Mouse (Mus musculus): ENCODE data around the gene Slc25a17. TPM values are rescaled to one million over a fixed set of nuclear protein-coding genes. Genes with fewer than 3 reads are reported as not detected.

Gene Slc25a17
- polyA plus RNA-seq, 1 experiment: 113 TPM

Other genes with a start within 250 kb of the Slc25a17 start
- 2.7 and 3.6 TPM in 2 replicates for gene Mrtfa, start 170.1 kb downstream of the Slc25a17 start, polyA plus RNA-seq (2012; ENCODE audit: insufficient read depth, insufficient read length, missing spikeins)
- gene Mchr1, start 125.3 kb downstream of the Slc25a17 start, polyA plus RNA-seq (2012; ENCODE audit: insufficient read depth, insufficient read length, missing spikeins): not detected in 2 replicates
- 181 and 325 TPM in 2 replicates for gene St13, start 39.3 kb upstream of the Slc25a17 start, polyA plus RNA-seq (2012; ENCODE audit: insufficient read depth, insufficient read length, missing spikeins)
- 15.6 and 33.2 TPM in 2 replicates for gene Xpnpep3, start 39.3 kb upstream of the Slc25a17 start, polyA plus RNA-seq (2012; ENCODE audit: insufficient read depth, insufficient read length, missing spikeins)
- gene Dnajb7, start 47.5 kb upstream of the Slc25a17 start, polyA plus RNA-seq (2012; ENCODE audit: insufficient read depth, insufficient read length, missing spikeins): not detected in 2 replicates
- gene Rbx1, start 105.5 kb upstream of the Slc25a17 start, polyA plus RNA-seq (2012; ENCODE audit: insufficient read depth, insufficient read length, missing spikeins): 124 and 161 TPM in 2 replicates
- gene Ep300, start 224.5 kb upstream of the Slc25a17 start, polyA plus RNA-seq (2012; ENCODE audit: insufficient read depth, insufficient read length, missing spikeins): 14.3 and 15.8 TPM in 2 replicates